Mouse (Mus musculus): ENCODE results near the gene Khdrbs1.
A peak's percentile ranks its signal among the peaks of the same experiment; 100 is the strongest.

The Khdrbs1 gene

GRCm38 (mm10) chr4:129672878-129673449 lies 69.1 kb downstream of the Khdrbs1 start:
- no peak for DNase-seq (ENCODE audit: low read depth, low spot score)

GRCm38 (mm10) chr4:129672083-129672877 lies 69.8 kb downstream of the Khdrbs1 start, which contains the start of gene Kpna6:
Kpna6 (minus strand) TSS chr4:129672767.
- peak; percentile 79 for DNase-seq (ENCODE audit: low read depth, low spot score)

- DNase-seq (ENCODE audit: low read depth, low spot score) = no peak
Measured at GRCm38 (mm10) chr4:129671491-129672082, 70.5 kb downstream of the Khdrbs1 start.

GRCm38 (mm10) chr4:129662255-129662813 lies 79.8 kb downstream of the Khdrbs1 start:
- no peak for DNase-seq (ENCODE audit: low read depth, low spot score)

GRCm38 (mm10) chr4:129661584-129661983 lies 80.5 kb downstream of the Khdrbs1 start:
- no peak for DNase-seq (ENCODE audit: low read depth, low spot score)

GRCm38 (mm10) chr4:129654770-129655169 lies 87.3 kb downstream of the Khdrbs1 start:
- no peak for DNase-seq (ENCODE audit: low read depth, low spot score)

Data from retina, adult 2 months (tissue).